Mouse (Mus musculus) CH12.LX (cell line): ENCODE measurements around the gene Snu13. TPM values are rescaled to one million over a fixed set of nuclear protein-coding genes. Genes with fewer than 3 reads are reported as not detected.

Experiments used
- DNase-seq: peaks from one replicate; pipeline ENCODE4 v3.0.0-alpha.2; 2013; ENCODE audit errors: extremely low read depth
- H3K27ac ChIP-seq: 2 replicates; pipeline ENCODE4 v1.5.1; 2012; ENCODE audit warnings: low read depth, mild to moderate bottlenecking, control low read depth, moderate library complexity; ENCODE audit not compliant: insufficient read depth
- H3K27me3 ChIP-seq: replicated peaks from 2 replicates; pipeline ENCODE3; 2012; ENCODE audit warnings: inconsistent platforms
- H3K36me3 ChIP-seq, 2 experiments: replicated peaks in 1 of 2; 2 replicates each; pipeline versions ENCODE3 to v1.6.1; 2012; ENCODE audit warnings: inconsistent platforms in 1 of 2, low read length in 1 of 2, mild to moderate bottlenecking in 1 of 2, mixed read lengths in 1 of 2, moderate library complexity in 1 of 2; ENCODE audit not compliant: control insufficient read depth in 1 of 2, insufficient read depth in 1 of 2
- H3K4me1 ChIP-seq, 2 experiments: 2 replicates each; pipeline ENCODE4 v1.6.1; 2012; ENCODE audit warnings: inconsistent platforms in 1 of 2, moderate library complexity in 1 of 2; ENCODE audit not compliant: insufficient read depth in 2 of 2, control insufficient read depth in 1 of 2
- H3K4me2 ChIP-seq: 2 replicates; pipeline ENCODE4 v1.6.1; 2012; ENCODE audit warnings: low read depth, mild to moderate bottlenecking, control low read depth; ENCODE audit not compliant: poor library complexity, insufficient read depth, severe bottlenecking
- H3K4me3 ChIP-seq, 3 experiments: fragments of 150-350 bp in 1 of 3; sonication (generic) in 1 of 3; replicated peaks in 1 of 3; 2 replicates each; pipeline versions ENCODE3 to v1.5.1; 2011 to 2012; ENCODE audit warnings: low read depth in 2 of 3, low read length in 2 of 3, mild to moderate bottlenecking in 2 of 3, moderate library complexity in 2 of 3, control low read depth in 1 of 3, improper control_type of control experiment in 1 of 3, inconsistent platforms in 1 of 3, mixed read lengths in 1 of 3; ENCODE audit not compliant: poor library complexity in 1 of 3
- H3K79me2 ChIP-seq: replicated peaks from 2 replicates; pipeline ENCODE4 v1.6.1; 2012; ENCODE audit warnings: mild to moderate bottlenecking, moderate library complexity; ENCODE audit not compliant: control insufficient read depth, poor library complexity, insufficient read depth, severe bottlenecking; ENCODE audit errors: extremely low read depth
- H3K9ac ChIP-seq: 2 replicates; pipeline ENCODE4 v1.6.1; 2012; ENCODE audit warnings: low read depth, mild to moderate bottlenecking, control low read depth, moderate library complexity; ENCODE audit not compliant: insufficient read depth
- H3K9me3 ChIP-seq: replicated peaks from 2 replicates; pipeline ENCODE3; 2012; ENCODE audit warnings: low read length, inconsistent platforms, mixed read lengths
- BHLHE40 ChIP-seq: IDR thresholded peaks from 2 replicates; pipeline ENCODE4 v1.6.1; 2011; ENCODE audit warnings: mild to moderate bottlenecking, low read depth, low read length, improper control_type of control experiment
- CTCF ChIP-seq, 2 experiments: IDR thresholded peaks in 1 of 2; conservative IDR thresholded peaks in 1 of 2; 2 replicates each; pipeline ENCODE4 v1.5.1; 2011 to 2012; ENCODE audit warnings: low read depth in 2 of 2, low read length in 2 of 2, improper control_type of control experiment in 1 of 2, inconsistent platforms in 1 of 2, mild to moderate bottlenecking in 1 of 2, moderate library complexity in 1 of 2
- E2F4 ChIP-seq: IDR thresholded peaks from 2 replicates; pipeline ENCODE4 v1.6.1; 2011; ENCODE audit warnings: low read depth, low read length, improper control_type of control experiment; ENCODE audit not compliant: insufficient replicate concordance
- ELF1 ChIP-seq: IDR thresholded peaks from 2 replicates; pipeline ENCODE4 v1.6.1; 2014; ENCODE audit warnings: low read depth, mild to moderate bottlenecking, inconsistent platforms, low read length, improper control_type of control experiment
- EP300 ChIP-seq: IDR thresholded peaks from 2 replicates; pipeline ENCODE4 v1.6.1; 2011; ENCODE audit warnings: low read length, improper control_type of control experiment
- IRF4 ChIP-seq: IDR thresholded peaks from 2 replicates; pipeline ENCODE4 v1.6.1; 2014; ENCODE audit warnings: low read depth, mild to moderate bottlenecking, inconsistent platforms, low read length, improper control_type of control experiment
- JUND ChIP-seq: conservative IDR thresholded peaks from 2 replicates; pipeline ENCODE4 v1.6.1; 2011; ENCODE audit warnings: low read depth, low read length, improper control_type of control experiment
- MAFK ChIP-seq: IDR thresholded peaks from 2 replicates; pipeline ENCODE4 v1.6.1; 2011; ENCODE audit warnings: low read length, improper control_type of control experiment; ENCODE audit not compliant: insufficient replicate concordance
- MAX ChIP-seq: IDR thresholded peaks from 2 replicates; pipeline ENCODE4 v1.6.1; 2011; ENCODE audit warnings: low read length, improper control_type of control experiment
- MAZ ChIP-seq: IDR thresholded peaks from 2 replicates; pipeline ENCODE4 v1.6.1; 2012; ENCODE audit warnings: low read depth, mild to moderate bottlenecking, inconsistent platforms, low read length, improper control_type of control experiment, moderate library complexity
- MXI1 ChIP-seq: IDR thresholded peaks from 2 replicates; pipeline ENCODE4 v1.6.1; 2011; ENCODE audit warnings: mild to moderate bottlenecking, low read depth, low read length, improper control_type of control experiment
- MYC ChIP-seq: IDR thresholded peaks from 2 replicates; pipeline ENCODE4 v1.6.1; 2011; ENCODE audit warnings: low read depth, mild to moderate bottlenecking, improper control_type of control experiment, low read length
- NRF1 ChIP-seq: IDR thresholded peaks from 2 replicates; pipeline ENCODE4 v1.6.1; 2014; ENCODE audit warnings: low read depth, mild to moderate bottlenecking, inconsistent platforms, low read length, improper control_type of control experiment, moderate library complexity
- POLR2AphosphoS2 ChIP-seq: IDR thresholded peaks from 2 replicates; pipeline ENCODE4 v1.6.1; 2011; ENCODE audit warnings: low read depth, low read length, improper control_type of control experiment
- RAD21 ChIP-seq: IDR thresholded peaks from 2 replicates; pipeline ENCODE4 v1.6.1; 2011; ENCODE audit warnings: low read depth, mild to moderate bottlenecking, low read length, improper control_type of control experiment, moderate library complexity
- SMC3 ChIP-seq: IDR thresholded peaks from 2 replicates; pipeline ENCODE4 v1.6.1; 2011; ENCODE audit warnings: low read depth, low read length, improper control_type of control experiment
- TCF12 ChIP-seq: IDR thresholded peaks from 2 replicates; pipeline ENCODE4 v1.6.1; 2014; ENCODE audit warnings: low read depth, mild to moderate bottlenecking, inconsistent platforms, low read length, improper control_type of control experiment
- UBTF ChIP-seq: IDR thresholded peaks from 2 replicates; pipeline ENCODE4 v1.6.1; 2012; ENCODE audit warnings: low read depth, mild to moderate bottlenecking, inconsistent platforms, low read length, improper control_type of control experiment, moderate library complexity
- ZC3H11A ChIP-seq: IDR thresholded peaks from 2 replicates; pipeline ENCODE4 v1.6.1; 2012; ENCODE audit warnings: low read depth, mild to moderate bottlenecking, inconsistent platforms, low read length, improper control_type of control experiment
- ZNF384 ChIP-seq: IDR thresholded peaks from 2 replicates; pipeline ENCODE4 v1.6.1; 2012; ENCODE audit warnings: low read depth, low read length, improper control_type of control experiment, inconsistent platforms
- dilution Hi-C: fragments of 300-500 bp; cut with MboI; formaldehyde crosslinking; loops from 2 replicates; pipeline ENCODE4 v1.14.3; 2020; ENCODE audit warnings: low sequenced_read_pairs; ENCODE audit not compliant: extremely low pct_unique_long_range_greater_than_20kb, extremely low pct_ligation_motif_present
- in situ Hi-C: fragments of 300-500 bp; cut with MboI; formaldehyde crosslinking; loops from 3 replicates; pipeline ENCODE4 v1.14.3; 2019; ENCODE audit warnings: low sequenced_read_pairs, low pct_ligation_motif_present, low pct_unique_long_range_greater_than_20kb, mixed read lengths
- polyA plus RNA-seq: library from polyadenylated mRNA; unstranded; fragments of >175 nt; gene quantifications from 2 replicates; pipeline ENCODE4 v1.2.1, GENCODE M21; 2012; ENCODE audit warnings: low read depth; ENCODE audit not compliant: insufficient read length
- total RNA-seq, 2 experiments: library from RNA; depleted of rRNA; stranded (reverse); fragments of 300-350 nt in 1 of 2; fragments of >200 nt in 1 of 2; gene quantifications; 2 replicates each; pipeline ENCODE4 v1.2.3; 2012 to 2014

The Snu13 gene
- total and polyA plus RNA-seq, 3 experiments, result 167 to 558 (median 433) TPM

- dilution Hi-C loops, result no loop called here
- TF ChIP-seq TCF12, result no peak
- no peak for TF ChIP-seq JUND
- no peak for TF ChIP-seq MAZ
- no peak for TF ChIP-seq POLR2AphosphoS2
- TF ChIP-seq EP300, result no peak
- no peak for TF ChIP-seq MXI1
- TF ChIP-seq MAFK, result no peak
- no peak for TF ChIP-seq BHLHE40
- TF ChIP-seq UBTF, result no peak
- no peak for TF ChIP-seq E2F4
- no peak for TF ChIP-seq NRF1
- no peak for TF ChIP-seq MAX
- in situ Hi-C loops, result no loop called here
Measured at GRCm38 (mm10) chr15:82085606-82086005, 38.2 kb upstream of the Snu13 start.

GRCm38 (mm10) chr15:82081161-82081560 lies 33.8 kb upstream of the Snu13 start:
- H3K4me2 ChIP-seq, result no peak overlapping the region; the same call in 1 of the 2 replicates
- peaks cover 3 to 6% of the 10 kb centered on the region in 2 experiments; a peak in 2 of 4 replicates for H3K4me1 ChIP-seq
- no peaks in the 10 kb centered on the region for H3K36me3 ChIP-seq
- DNase-seq, result peak; percentile 63
- no peak overlapping the region for H3K4me3 ChIP-seq
- no peaks in the 10 kb centered on the region for H3K79me2 ChIP-seq
- no peaks in the 10 kb centered on the region for H3K9me3 ChIP-seq
- TF ChIP-seq MYC (no peak), TCF12 (0 out of 2 replicates have a peak, but pooled peaks have one; percentile 33), SMC3 (peak; percentile 72), CTCF (conservative IDR thresholded peaks at IDR 0.05 in 1 of 2, IDR thresholded peaks at IDR 0.05 in 1 of 2; ENCODE audit: low read depth in 2 of 2, low read length in 2 of 2) (peak in 1 of 2 experiments; percentile 96; a peak in 2 of 4 replicates), IRF4 (peak; percentile 38; the same call in 1 of the 2 replicates), RAD21 (peak; percentile 78), ZC3H11A (peak; percentile 10; the same call in 1 of the 2 replicates), ZNF384 (no peak), ELF1 (0 out of 2 replicates have a peak, but pooled peaks have one; percentile 21)
- peaks cover 35% of the 10 kb centered on the region for H3K27me3 ChIP-seq
- in situ Hi-C loops (no loop called here), dilution Hi-C loops (no loop called here)
- H3K27ac ChIP-seq, result no peak overlapping the region
- no peak overlapping the region for H3K9ac ChIP-seq

More at GRCm38 (mm10) chr15:82085606-82086005, 38.2 kb upstream of the Snu13 start:
- no peaks in the 10 kb centered on the region for H3K9me3 ChIP-seq
- H3K36me3 ChIP-seq, result no peaks in the 10 kb centered on the region
- no peak overlapping the region for H3K4me3 ChIP-seq
- H3K4me1 ChIP-seq, result peaks cover 0 to 6% of the 10 kb centered on the region in 2 experiments; a peak in 2 of 4 replicates
- H3K79me2 ChIP-seq, result no peaks in the 10 kb centered on the region
- H3K27ac ChIP-seq, result no peak overlapping the region
- peaks cover 43% of the 10 kb centered on the region for H3K27me3 ChIP-seq
- H3K4me2 ChIP-seq, result no peak overlapping the region
- no peak overlapping the region for H3K9ac ChIP-seq
- no peak for DNase-seq
